Mouse (Mus musculus) activated CD4-positive, CD25-positive, alpha-beta regulatory T cell, adult 4 months (primary cell): ENCODE data around the gene Tmem178b. TPM values are rescaled to one million over a fixed set of nuclear protein-coding genes. Genes with fewer than 3 reads are reported as not detected.
A peak's percentile ranks its signal among the peaks of the same experiment; 100 is the strongest.

Experiments
- ATAC-seq: one replicate; pipeline ENCODE4 v1.8.0; 2017
- polyA plus RNA-seq, 2 experiments: library from polyadenylated mRNA; unstranded; fragments of 100-300 nt; shearing (Covaris generic); gene quantifications; one replicate each; pipeline ENCODE4 v1.2.1; 2017

The Tmem178b gene
- polyA plus RNA-seq, 2 experiments from 2014 or later, result not detected

GRCm38 (mm10) chr6:40180551-40180950 is 307.5 kb downstream of the Tmem178b start:
- no peak for ATAC-seq

- ATAC-seq, result no peak
Measured at GRCm38 (mm10) chr6:40200661-40201060, 327.6 kb downstream of the Tmem178b start.

- ATAC-seq, result no peak
Measured at GRCm38 (mm10) chr6:40202602-40203001, 329.5 kb downstream of the Tmem178b start.

GRCm38 (mm10) chr6:40205380-40205779 is 332.3 kb downstream of the Tmem178b start:
- ATAC-seq, result no peak

- no peak for ATAC-seq
Measured at GRCm38 (mm10) chr6:40208014-40208413, 334.9 kb downstream of the Tmem178b start.

GRCm38 (mm10) chr6:40209172-40209571 is 336.1 kb downstream of the Tmem178b start:
- no peak for ATAC-seq

- no peak for ATAC-seq
Measured at GRCm38 (mm10) chr6:40217154-40217553, 344.1 kb downstream of the Tmem178b start.

- ATAC-seq, result no peak
Measured at GRCm38 (mm10) chr6:40217651-40218050, 344.6 kb downstream of the Tmem178b start.

- no peak for ATAC-seq
Measured at GRCm38 (mm10) chr6:40220634-40221120, 347.6 kb downstream of the Tmem178b start.

GRCm38 (mm10) chr6:40225585-40226280 is 352.7 kb downstream of the Tmem178b start:
- no peak for ATAC-seq

GRCm38 (mm10) chr6:40228981-40229380 is 355.9 kb downstream of the Tmem178b start:
- ATAC-seq, result no peak

GRCm38 (mm10) chr6:40229985-40230384 is 356.9 kb downstream of the Tmem178b start:
- no peak for ATAC-seq

- no peak for ATAC-seq
Measured at GRCm38 (mm10) chr6:40234066-40234465, 361.0 kb downstream of the Tmem178b start.

GRCm38 (mm10) chr6:40235793-40236470 is 362.9 kb downstream of the Tmem178b start:
- ATAC-seq, result peak; percentile 63

GRCm38 (mm10) chr6:40236841-40237765 is 364.0 kb downstream of the Tmem178b start:
- no peak for ATAC-seq

GRCm38 (mm10) chr6:40238857-40239256 is 365.8 kb downstream of the Tmem178b start:
- no peak for ATAC-seq

- ATAC-seq, result no peak
Measured at GRCm38 (mm10) chr6:40240671-40241070, 367.6 kb downstream of the Tmem178b start.

GRCm38 (mm10) chr6:40247398-40247946 is 374.4 kb downstream of the Tmem178b start:
- ATAC-seq, result no peak

GRCm38 (mm10) chr6:40249939-40250338 is 376.9 kb downstream of the Tmem178b start:
- no peak for ATAC-seq

- ATAC-seq, result no peak
Measured at GRCm38 (mm10) chr6:40263687-40264086, 390.6 kb downstream of the Tmem178b start.

GRCm38 (mm10) chr6:40300707-40301106 is 427.6 kb downstream of the Tmem178b start:
- ATAC-seq, result no peak

GRCm38 (mm10) chr6:40303379-40303778 is 430.3 kb downstream of the Tmem178b start:
- ATAC-seq, result no peak
